Mouse (Mus musculus) liver, postnatal 0 days (tissue): ENCODE measurements at regions not wholly inside any gene's neighbourhood (a gene's known extent, or its start where the extent isn't known, plus 50 kb on each side); places are given as distances from the start of the nearest gene placed in this dataset.
A peak's percentile ranks its signal among the peaks of the same experiment; 100 is the strongest.
"Not testable (repeated sequence)": the region's sequence is repeated elsewhere in the genome, so short reads cannot be mapped to it uniquely, and the experiment has no call there.

Experiments used
- ATAC-seq: fragments of 200-750 bp; cut with Nextera tagmentation; 2 replicates; pipeline ENCODE4 v1.8.0; 2017; ENCODE audit warnings: mild to moderate bottlenecking, moderate library complexity
- DNase-seq: peaks from one replicate; pipeline ENCODE4 v3.0.0-alpha.2; 2016
- H3K27ac ChIP-seq: fragments of 300-500 bp; sonication (generic); 2 replicates; pipeline ENCODE4 v1.5.1; 2014; ENCODE audit warnings: antibody characterized with exemption, moderate library complexity, mild to moderate bottlenecking, low read depth
- H3K27me3 ChIP-seq: fragments of 300-500 bp; sonication (generic); 2 replicates; pipeline ENCODE4 v1.6.1; 2014; ENCODE audit warnings: low read length, control low read depth, mixed read lengths; ENCODE audit not compliant: insufficient read depth
- H3K36me3 ChIP-seq: fragments of 300-500 bp; sonication (generic); replicated peaks from 2 replicates; pipeline ENCODE4 v1.6.1; 2014; ENCODE audit warnings: mild to moderate bottlenecking, control low read depth, low read length, moderate library complexity, mixed read lengths; ENCODE audit not compliant: insufficient read depth
- H3K4me1 ChIP-seq: fragments of 300-500 bp; sonication (generic); 2 replicates; pipeline ENCODE4 v1.6.1; 2014; ENCODE audit warnings: antibody characterized with exemption, mild to moderate bottlenecking, control low read depth; ENCODE audit not compliant: insufficient read depth
- H3K4me2 ChIP-seq: fragments of 300-500 bp; sonication (generic); 2 replicates; pipeline ENCODE4 v1.6.1; 2014; ENCODE audit warnings: low read depth, mild to moderate bottlenecking, low read length, moderate library complexity, mixed read lengths
- H3K4me3 ChIP-seq: fragments of 300-500 bp; sonication (generic); 2 replicates; pipeline ENCODE4 v1.5.1; 2014; ENCODE audit warnings: low read depth, low read length
- H3K9ac ChIP-seq: fragments of 300-500 bp; sonication (generic); replicated peaks from 2 replicates; pipeline ENCODE4 v1.6.1; 2014; ENCODE audit warnings: mild to moderate bottlenecking, moderate library complexity
- H3K9me3 ChIP-seq: fragments of 300-500 bp; sonication (generic); 2 replicates; pipeline ENCODE4 v1.6.1; 2016; ENCODE audit warnings: mild to moderate bottlenecking, control low read depth, low read length, mixed read lengths
- CTCF ChIP-seq: sonication (generic); IDR thresholded peaks from 2 replicates; pipeline ENCODE4 v1.5.1; 2016; ENCODE audit warnings: antibody characterized with exemption, low read depth
- EP300 ChIP-seq: IDR thresholded peaks from 2 replicates; pipeline ENCODE4 v1.6.1; 2016; ENCODE audit warnings: antibody characterized with exemption, low read depth, mild to moderate bottlenecking
- WGBS: fragments of 180-500 bp; shearing (Covaris S2); extraction: QIAGEN DNeasy Blood & Tissue Kit; methylation state at CpG from one replicate; pipeline ENCODE4 v1.1.7; 2014; ENCODE audit not compliant: insufficient replicate concordance; 5-methylcytosine and 5-hydroxymethylcytosine counted together

DNA sequence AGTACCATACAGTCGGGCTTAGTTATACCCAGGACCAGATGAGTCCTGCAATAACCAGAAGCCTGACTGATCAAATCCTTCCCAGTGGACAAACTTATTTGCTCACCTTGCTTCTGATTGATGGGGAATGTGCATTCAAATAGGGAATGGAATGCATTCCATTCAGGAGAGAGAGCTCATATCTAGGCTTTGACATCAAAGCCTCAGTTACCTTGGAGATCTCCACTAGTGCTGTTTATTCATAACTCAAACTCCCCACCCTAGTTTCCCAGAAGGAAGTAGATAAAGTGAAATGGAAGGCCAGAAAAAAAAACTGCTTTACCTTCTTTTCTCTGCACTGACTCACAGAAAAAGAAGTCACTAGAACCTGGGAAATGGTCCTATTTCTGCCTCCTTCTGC, 608.9 kb upstream of the Ndn start:
- no peaks in the 10 kb centered on the region for H3K36me3 ChIP-seq
- TF ChIP-seq CTCF (no peak), EP300 (no peak)
- no peak for ATAC-seq
- 58% methylated on average over 1 of the region's 1 CpGs for WGBS
- no peak overlapping the region for H3K4me2 ChIP-seq
- no peaks in the 10 kb centered on the region for H3K27me3 ChIP-seq
- no peaks in the 10 kb centered on the region for H3K4me1 ChIP-seq
- no peak overlapping the region for H3K27ac ChIP-seq
- H3K4me3 ChIP-seq = no peak overlapping the region
- no peak overlapping the region for H3K9ac ChIP-seq
- no peaks in the 10 kb centered on the region for H3K9me3 ChIP-seq
- no peak for DNase-seq

DNA sequence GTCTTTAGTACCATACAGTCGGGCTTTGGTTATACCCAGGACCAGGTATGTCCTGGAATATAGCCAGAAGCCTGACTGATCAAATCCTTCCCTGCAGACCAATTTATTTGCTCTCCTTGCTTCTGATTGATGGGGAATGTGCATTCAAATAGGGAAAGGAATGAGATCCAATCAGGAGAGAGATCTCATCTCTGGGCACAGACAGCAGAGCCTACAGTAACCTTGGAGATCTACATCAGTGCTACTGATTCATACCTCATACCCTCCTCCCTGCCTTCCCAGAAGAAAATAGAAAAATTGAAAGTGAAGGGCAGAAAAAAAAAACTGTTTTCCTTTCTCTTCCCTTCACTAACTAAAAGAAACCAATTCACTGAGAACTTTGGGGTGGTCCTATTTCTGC, 607.0 kb upstream of the Ndn start:
- no CpG with 5 or more reads among the region's 1 CpGs for WGBS
- H3K4me2 ChIP-seq, ATAC-seq, H3K36me3 ChIP-seq, H3K4me1 ChIP-seq, H3K9ac ChIP-seq, H3K9me3 ChIP-seq, H3K4me3 ChIP-seq, H3K27me3 ChIP-seq, DNase-seq, H3K27ac ChIP-seq: not testable (repeated sequence)

DNA sequence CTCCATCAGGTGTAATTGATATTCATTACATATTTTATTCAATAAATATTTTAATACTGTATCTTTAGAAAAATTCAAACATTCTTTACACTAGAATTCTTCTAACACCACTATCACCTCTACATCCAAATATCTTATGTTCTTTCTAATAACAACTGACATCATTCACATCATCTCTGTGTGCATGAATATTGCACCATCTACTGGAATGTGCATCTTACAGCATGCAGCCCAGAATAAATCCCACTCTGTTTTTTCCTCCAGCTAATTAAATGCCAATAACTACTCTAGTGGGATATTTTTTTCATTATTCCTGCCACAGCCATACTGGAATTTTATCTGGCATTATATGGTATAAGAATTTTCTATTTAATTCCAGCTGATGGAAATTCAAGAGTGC, 576.5 kb upstream of the Ndn start:
- TF ChIP-seq CTCF = peak; percentile 13; the same call in 1 of the 2 replicates
- no peak for TF ChIP-seq EP300
- Histone ChIP-seq H3K36me3 (no peaks in the 10 kb centered on the region), H3K4me3 (no peak overlapping the region), H3K4me2 (no peak overlapping the region), H3K27ac (no peak overlapping the region), H3K27me3 (no peaks in the 10 kb centered on the region), H3K4me1 (no peaks in the 10 kb centered on the region), H3K9ac (no peak overlapping the region), H3K9me3 (no peaks in the 10 kb centered on the region)
- no peak for ATAC-seq
- DNase-seq = no peak

DNA sequence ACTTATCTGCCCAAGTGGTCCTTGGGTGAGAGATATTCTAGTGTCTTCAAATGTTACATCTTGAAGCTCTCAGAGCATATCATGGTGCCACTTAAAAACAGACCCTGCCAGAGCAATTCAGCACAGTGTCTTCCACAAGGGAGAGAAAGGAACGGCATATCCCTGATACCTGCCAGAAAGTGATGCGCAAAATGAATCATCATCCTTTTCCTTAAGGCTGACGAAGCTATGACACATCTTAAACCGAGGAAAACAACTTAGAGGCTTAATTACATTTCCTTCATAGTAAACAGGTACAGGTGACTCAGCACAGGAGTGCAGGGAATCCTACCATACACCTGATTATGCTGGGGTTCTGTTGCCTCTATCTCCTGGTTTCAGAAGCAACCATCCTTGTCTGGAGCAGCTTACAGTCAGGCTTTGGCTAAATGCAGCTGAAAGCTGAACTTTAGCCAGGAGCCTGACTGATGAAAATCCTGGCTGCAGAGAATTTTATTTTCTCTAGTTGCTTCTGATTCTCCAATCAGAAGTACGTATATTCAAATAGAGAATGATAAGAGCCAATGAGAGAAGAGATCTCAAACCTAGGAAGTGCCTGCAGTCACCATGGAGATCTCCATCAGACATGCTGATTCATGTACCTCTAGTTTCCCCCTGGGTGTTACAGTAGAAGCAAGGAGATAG, 556.1 kb upstream of the Ndn start:
- Histone ChIP-seq H3K4me3 (no peak overlapping the region), H3K9me3 (no peaks in the 10 kb centered on the region), H3K27me3 (no peaks in the 10 kb centered on the region), H3K4me1 (no peaks in the 10 kb centered on the region), H3K4me2 (no peak overlapping the region), H3K9ac (no peak overlapping the region), H3K27ac (no peak overlapping the region), H3K36me3 (no peaks in the 10 kb centered on the region)
- DNase-seq = no peak
- ATAC-seq = no peak
- TF ChIP-seq CTCF = no peak
- TF ChIP-seq EP300 = no peak
- WGBS = 71% methylated on average over 5 of the region's 5 CpGs

DNA sequence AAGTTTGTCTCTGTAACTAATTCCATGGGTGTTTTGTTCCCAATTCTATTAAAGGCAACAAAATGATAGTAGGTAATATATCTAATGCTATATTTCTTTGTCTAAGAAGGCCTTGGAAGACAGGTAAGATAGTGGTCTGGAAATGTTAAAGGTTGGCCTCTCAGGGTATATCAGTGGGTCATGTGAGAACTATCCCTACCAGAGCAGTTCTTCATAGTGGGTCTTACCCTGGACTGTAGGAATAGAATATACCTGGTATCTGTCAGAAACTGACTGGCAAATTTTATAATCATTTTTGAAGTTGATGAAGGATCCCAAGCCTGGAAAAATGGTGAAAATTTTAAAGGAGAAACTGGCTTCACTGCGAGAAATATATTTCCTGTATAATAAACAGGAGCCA, 509.5 kb upstream of the Ndn start:
- WGBS = 71% methylated on average over 1 of the region's 1 CpGs
- Histone ChIP-seq H3K27ac (no peak overlapping the region), H3K4me3 (no peak overlapping the region), H3K36me3 (no peaks in the 10 kb centered on the region), H3K4me2 (no peak overlapping the region), H3K4me1 (no peaks in the 10 kb centered on the region), H3K27me3 (no peaks in the 10 kb centered on the region), H3K9ac (no peak overlapping the region), H3K9me3 (no peaks in the 10 kb centered on the region)
- ATAC-seq (no peak), DNase-seq (no peak)
- no peak for TF ChIP-seq CTCF
- TF ChIP-seq EP300 = no peak

DNA sequence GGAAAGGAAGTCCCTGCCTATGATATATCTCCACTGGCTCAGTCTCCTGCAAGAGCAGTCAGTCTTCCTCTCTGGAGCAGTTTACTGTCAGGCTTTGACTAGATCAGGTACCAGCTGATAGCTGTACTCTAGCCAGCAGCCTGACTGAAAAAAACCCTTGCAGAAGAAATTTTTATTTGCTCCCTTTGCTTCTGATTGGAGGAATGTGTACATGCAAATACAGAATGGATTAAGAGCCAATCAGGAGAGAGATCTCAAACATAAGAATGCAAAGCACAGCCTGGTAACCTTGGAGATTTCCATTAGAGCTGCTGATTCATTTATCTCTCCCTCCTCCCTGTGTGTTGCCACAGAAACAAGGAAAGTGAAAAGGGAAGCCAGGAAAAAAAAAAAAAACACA, 509.1 kb upstream of the Ndn start:
- Histone ChIP-seq H3K27me3 (no peaks in the 10 kb centered on the region), H3K4me1 (no peaks in the 10 kb centered on the region), H3K36me3 (no peaks in the 10 kb centered on the region), H3K4me2 (no peak overlapping the region), H3K27ac (no peak overlapping the region), H3K4me3 (no peak overlapping the region), H3K9me3 (no peaks in the 10 kb centered on the region), H3K9ac (no peak overlapping the region)
- DNase-seq (no peak), ATAC-seq (no peak)
- no peak for TF ChIP-seq CTCF
- TF ChIP-seq EP300 = no peak

DNA sequence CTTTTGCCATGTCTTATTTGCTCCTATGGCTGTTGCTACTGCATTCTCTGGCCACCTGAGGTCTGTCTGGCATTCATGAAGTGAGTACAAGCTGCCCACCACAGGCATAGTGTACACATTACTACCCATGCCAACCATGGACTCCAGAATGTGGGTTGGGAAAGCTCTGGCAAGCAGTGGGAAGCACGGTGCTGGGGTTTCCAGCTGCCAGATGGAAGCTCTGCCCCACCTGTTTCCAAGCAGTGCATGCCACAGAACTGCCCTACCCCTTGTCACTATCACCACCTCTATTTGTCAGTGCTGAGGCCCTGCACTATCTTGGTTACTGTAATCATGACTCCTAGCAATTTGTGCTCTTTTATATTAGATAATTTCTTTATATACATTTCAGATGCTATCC, 494.4 kb upstream of the Ndn start:
- 50% methylated on average over 1 of the region's 1 CpGs for WGBS
- DNase-seq = no peak
- no peak overlapping the region for H3K4me2 ChIP-seq
- H3K27ac ChIP-seq = no peak overlapping the region
- H3K27me3 ChIP-seq = no peaks in the 10 kb centered on the region
- TF ChIP-seq EP300 (no peak), CTCF (no peak)
- H3K4me3 ChIP-seq = no peak overlapping the region
- no peak for ATAC-seq
- no peaks in the 10 kb centered on the region for H3K9me3 ChIP-seq
- H3K4me1 ChIP-seq = no peaks in the 10 kb centered on the region
- H3K36me3 ChIP-seq = no peaks in the 10 kb centered on the region
- H3K9ac ChIP-seq = no peak overlapping the region
